Mouse (Mus musculus): Measurements from ENCODE around the gene Rsbn1.

GRCm38 (mm10) chr3:103914732-103915508 is 1.0 kb downstream of the Rsbn1 start:
- TF ChIP-seq CTCF (IDR thresholded peaks at IDR 0.05; ENCODE audit: low read depth): no peak
- no peak for TF ChIP-seq EP300 (optimal IDR thresholded peaks at IDR 0.05)
